Mouse (Mus musculus): ENCODE measurements around the gene Lins1. TPM values are rescaled to one million over a fixed set of nuclear protein-coding genes. Genes with fewer than 3 reads are reported as not detected.

The Lins1 gene
- polyA plus RNA-seq, 2 experiments = 20.2 to 22.6 TPM

DNA sequence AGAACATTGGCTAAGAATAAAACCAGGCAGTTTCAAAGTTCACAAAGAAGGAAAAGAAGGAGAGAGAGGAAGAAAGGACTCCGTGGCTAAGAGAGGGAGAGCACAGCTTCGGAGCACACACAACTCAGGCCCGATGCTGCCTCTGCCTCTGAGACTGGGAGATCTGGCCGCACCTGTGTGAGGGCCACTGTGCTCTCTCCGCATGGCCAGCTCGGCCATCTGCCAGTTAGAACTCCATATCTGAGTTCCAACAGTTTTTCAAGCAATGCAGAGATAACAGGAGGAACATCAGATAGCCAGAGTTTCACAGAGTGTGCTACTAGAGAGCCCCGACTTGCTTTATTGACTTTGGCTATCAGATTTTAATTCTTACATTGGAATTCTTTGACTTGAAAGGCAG, 4.8 kb downstream of the Lins1 start:
- no peak for ATAC-seq (ENCODE audit: low FRiP score, low read depth)
- Histone ChIP-seq H3K27ac (replicated peaks; ENCODE audit: low read depth, low read length) (no peak overlapping the region), H3K27me3 (ENCODE audit: control insufficient read depth, insufficient read depth, low read length) (no peaks in the 10 kb centered on the region), H3K4me3 (replicated peaks; ENCODE audit: low read length) (no peak overlapping the region), H3K4me2 (replicated peaks; ENCODE audit: low read depth, low read length, severe bottlenecking) (no peak overlapping the region), H3K4me1 (ENCODE audit: control insufficient read depth, insufficient read depth, low read length) (0 out of 2 replicates have a peak, but pooled peaks cover 3% of the 10 kb centered on the region), H3K36me3 (ENCODE audit: control insufficient read depth, insufficient read depth, low read length) (peaks cover 22% of the 10 kb centered on the region), H3K9ac (ENCODE audit: low read depth, low read length, severe bottlenecking) (no peak overlapping the region), H3K9me3 (ENCODE audit: control insufficient read depth, low read length) (no peaks in the 10 kb centered on the region)
- no peak for DNase-seq (ENCODE audit: low spot score)
- WGBS = 77% methylated on average over 7 of the region's 7 CpGs
- TF ChIP-seq POLR2A (IDR thresholded peaks at IDR 0.05; ENCODE audit: borderline replicate concordance, extremely low read depth, insufficient read depth, insufficient read length) = no peak

DNA sequence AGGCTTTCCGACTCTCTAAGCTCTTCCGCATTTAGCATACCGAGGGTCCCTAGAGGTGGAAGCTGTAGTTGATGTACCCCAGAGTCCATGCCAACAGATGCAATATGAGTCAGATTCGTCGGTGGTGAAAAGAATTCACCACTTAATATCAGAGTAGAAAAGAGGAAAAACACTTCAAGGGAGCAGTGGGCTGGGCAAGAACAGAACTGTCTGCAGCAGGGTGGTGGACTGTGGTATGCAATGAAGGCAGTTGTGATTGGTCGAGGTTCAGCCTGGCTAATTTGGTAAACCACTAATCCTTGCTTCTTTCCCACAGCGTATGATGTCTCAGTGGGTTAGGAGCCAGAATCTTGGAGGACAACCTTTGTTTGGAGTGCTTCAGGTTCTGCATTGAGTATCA, 13.0 kb downstream of the Lins1 start:
- no peak for TF ChIP-seq POLR2A (IDR thresholded peaks at IDR 0.05; ENCODE audit: borderline replicate concordance, extremely low read depth, insufficient read depth, insufficient read length)
- no peak overlapping the region for H3K4me3 ChIP-seq (replicated peaks; ENCODE audit: low read length)
- DNase-seq (ENCODE audit: low spot score) = no peak
- ATAC-seq (ENCODE audit: low FRiP score, low read depth) = no peak
- H3K4me1 ChIP-seq (ENCODE audit: control insufficient read depth, insufficient read depth, low read length) = no peaks in the 10 kb centered on the region
- no peaks in the 10 kb centered on the region for H3K9me3 ChIP-seq (ENCODE audit: control insufficient read depth, low read length)
- H3K4me2 ChIP-seq (replicated peaks; ENCODE audit: low read depth, low read length, severe bottlenecking) = no peak overlapping the region
- H3K27ac ChIP-seq (replicated peaks; ENCODE audit: low read depth, low read length) = no peak overlapping the region
- WGBS = 90% methylated on average over 7 of the region's 7 CpGs
- H3K9ac ChIP-seq (ENCODE audit: low read depth, low read length, severe bottlenecking) = no peak overlapping the region
- peaks cover 34% of the 10 kb centered on the region for H3K36me3 ChIP-seq (ENCODE audit: control insufficient read depth, insufficient read depth, low read length)
- no peaks in the 10 kb centered on the region for H3K27me3 ChIP-seq (ENCODE audit: control insufficient read depth, insufficient read depth, low read length)

GRCm38 (mm10) chr7:66704631-66705030, 14.9 kb downstream of the Lins1 start:
- Histone ChIP-seq H3K4me2 (replicated peaks; ENCODE audit: low read depth, low read length, severe bottlenecking) (no peak overlapping the region), H3K9ac (ENCODE audit: low read depth, low read length, severe bottlenecking) (no peak overlapping the region), H3K9me3 (ENCODE audit: control insufficient read depth, low read length) (no peaks in the 10 kb centered on the region), H3K27me3 (ENCODE audit: control insufficient read depth, insufficient read depth, low read length) (no peaks in the 10 kb centered on the region), H3K4me3 (replicated peaks; ENCODE audit: low read length) (no peak overlapping the region), H3K36me3 (ENCODE audit: control insufficient read depth, insufficient read depth, low read length) (peaks cover 33% of the 10 kb centered on the region), H3K4me1 (ENCODE audit: control insufficient read depth, insufficient read depth, low read length) (no peaks in the 10 kb centered on the region), H3K27ac (replicated peaks; ENCODE audit: low read depth, low read length) (no peak overlapping the region)
- no peak for TF ChIP-seq POLR2A (IDR thresholded peaks at IDR 0.05; ENCODE audit: borderline replicate concordance, extremely low read depth, insufficient read depth, insufficient read length)
- WGBS = 97% methylated on average over 3 of the region's 3 CpGs
- ATAC-seq (ENCODE audit: low FRiP score, low read depth) (no peak), DNase-seq (ENCODE audit: low spot score) (no peak)

DNA sequence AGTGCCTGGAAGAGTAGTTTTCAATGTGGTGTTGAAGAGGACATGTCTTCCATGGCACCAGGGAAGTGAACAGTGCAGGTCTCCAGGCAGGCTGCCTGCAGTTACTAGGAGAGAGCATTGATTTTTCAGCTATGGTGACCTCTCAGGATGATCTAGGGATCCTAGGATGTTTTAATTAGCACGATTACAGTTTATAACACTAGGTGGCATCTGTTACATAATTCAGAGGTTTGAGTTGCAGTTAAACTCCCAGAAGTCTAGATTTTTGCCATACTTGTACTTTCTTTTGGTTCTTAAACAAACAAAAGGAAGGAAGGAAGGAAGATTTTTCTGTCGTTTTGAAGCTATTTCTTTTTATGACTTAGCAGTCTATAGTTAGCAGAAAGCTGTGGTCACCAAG, 21.5 kb downstream of the Lins1 start:
- Histone ChIP-seq H3K9me3 (ENCODE audit: control insufficient read depth, low read length) (no peaks in the 10 kb centered on the region), H3K27ac (replicated peaks; ENCODE audit: low read depth, low read length) (no peak overlapping the region), H3K9ac (ENCODE audit: low read depth, low read length, severe bottlenecking) (no peak overlapping the region), H3K4me3 (replicated peaks; ENCODE audit: low read length) (no peak overlapping the region), H3K4me2 (replicated peaks; ENCODE audit: low read depth, low read length, severe bottlenecking) (no peak overlapping the region), H3K27me3 (ENCODE audit: control insufficient read depth, insufficient read depth, low read length) (no peaks in the 10 kb centered on the region), H3K4me1 (ENCODE audit: control insufficient read depth, insufficient read depth, low read length) (no peaks in the 10 kb centered on the region), H3K36me3 (ENCODE audit: control insufficient read depth, insufficient read depth, low read length) (peaks cover 62% of the 10 kb centered on the region)
- ATAC-seq (ENCODE audit: low FRiP score, low read depth) (no peak), DNase-seq (ENCODE audit: low spot score) (peak; percentile 27)
- WGBS = 50% methylated on average over 2 of the region's 2 CpGs
- no peak for TF ChIP-seq POLR2A (IDR thresholded peaks at IDR 0.05; ENCODE audit: borderline replicate concordance, extremely low read depth, insufficient read depth, insufficient read length)

GRCm38 (mm10) chr7:66724514-66724913, 34.8 kb downstream of the Lins1 start:
- Histone ChIP-seq H3K36me3 (ENCODE audit: control insufficient read depth, insufficient read depth, low read length) (peaks cover 8% of the 10 kb centered on the region; the same call in 1 of the 2 replicates), H3K27me3 (ENCODE audit: control insufficient read depth, insufficient read depth, low read length) (no peaks in the 10 kb centered on the region), H3K4me1 (ENCODE audit: control insufficient read depth, insufficient read depth, low read length) (no peaks in the 10 kb centered on the region), H3K9me3 (ENCODE audit: control insufficient read depth, low read length) (no peaks in the 10 kb centered on the region; the same call in 1 of the 2 replicates), H3K9ac (ENCODE audit: low read depth, low read length, severe bottlenecking) (no peak overlapping the region), H3K4me3 (replicated peaks; ENCODE audit: low read length) (no peak overlapping the region), H3K27ac (replicated peaks; ENCODE audit: low read depth, low read length) (no peak overlapping the region), H3K4me2 (replicated peaks; ENCODE audit: low read depth, low read length, severe bottlenecking) (no peak overlapping the region)
- WGBS = 81% methylated on average over 4 of the region's 4 CpGs
- no peak for DNase-seq (ENCODE audit: low spot score)
- no peak for TF ChIP-seq POLR2A (IDR thresholded peaks at IDR 0.05; ENCODE audit: borderline replicate concordance, extremely low read depth, insufficient read depth, insufficient read length)
- ATAC-seq (ENCODE audit: low FRiP score, low read depth) = no peak

GRCm38 (mm10) chr7:66724954-66725353, 35.3 kb downstream of the Lins1 start:
- no peaks in the 10 kb centered on the region for H3K4me1 ChIP-seq (ENCODE audit: control insufficient read depth, insufficient read depth, low read length)
- no peak for TF ChIP-seq POLR2A (IDR thresholded peaks at IDR 0.05; ENCODE audit: borderline replicate concordance, extremely low read depth, insufficient read depth, insufficient read length)
- H3K36me3 ChIP-seq (ENCODE audit: control insufficient read depth, insufficient read depth, low read length) = peaks cover 8% of the 10 kb centered on the region; the same call in 1 of the 2 replicates
- no peak overlapping the region for H3K4me2 ChIP-seq (replicated peaks; ENCODE audit: low read depth, low read length, severe bottlenecking)
- ATAC-seq (ENCODE audit: low FRiP score, low read depth) = no peak
- H3K9ac ChIP-seq (ENCODE audit: low read depth, low read length, severe bottlenecking) = no peak overlapping the region
- no peak overlapping the region for H3K27ac ChIP-seq (replicated peaks; ENCODE audit: low read depth, low read length)
- no peaks in the 10 kb centered on the region for H3K27me3 ChIP-seq (ENCODE audit: control insufficient read depth, insufficient read depth, low read length)
- H3K4me3 ChIP-seq (replicated peaks; ENCODE audit: low read length) = no peak overlapping the region
- no peaks in the 10 kb centered on the region for H3K9me3 ChIP-seq (ENCODE audit: control insufficient read depth, low read length)
- WGBS = 79% methylated on average over 6 of the region's 6 CpGs
- DNase-seq (ENCODE audit: low spot score) = no peak

Measured in limb, embryonic 14.5 days (tissue).